Mouse (Mus musculus) adrenal gland, postnatal 14 days (tissue): Measurements from ENCODE around the gene Tnf. TPM values are rescaled to one million over a fixed set of nuclear protein-coding genes. Genes with fewer than 3 reads are reported as not detected.
A peak's percentile ranks its signal among the peaks of the same experiment; 100 is the strongest.

Experiments
- DNase-seq: peaks from one replicate; pipeline ENCODE4 v3.0.0; 2021; ENCODE audit warnings: mixed read lengths
- long read RNA-seq, 2 experiments: library from polyadenylated mRNA; stranded (forward); transcript quantifications; one replicate each; pipeline ENCODE4 v2.0.0; 2021
- total RNA-seq: library from RNA; stranded (reverse); gene quantifications from 2 replicates; pipeline ENCODE4 v1.2.3, GENCODE M21; 2021

Gene Tnf
- 0.33 and 1.4 TPM in 2 replicates for total RNA-seq
- long read RNA-seq, experiment 1, result 0 reads
- long read RNA-seq, experiment 2, result 0 reads

- peak; percentile 60 for DNase-seq
These were observed at the start of gene Tnf for GRCm38 (mm10) chr17:35201787-35202186. Tnf (minus strand) TSS chr17:35202007.

- no peak for DNase-seq
These were observed 49.4 kb upstream of the Tnf start for GRCm38 (mm10) chr17:35251162-35251719.

- no peak for DNase-seq
These were observed 48.7 kb upstream of the Tnf start for GRCm38 (mm10) chr17:35250348-35251120.

GRCm38 (mm10) chr17:35249451-35250197 lies 47.8 kb upstream of the Tnf start:
- DNase-seq, result no peak

DNA sequence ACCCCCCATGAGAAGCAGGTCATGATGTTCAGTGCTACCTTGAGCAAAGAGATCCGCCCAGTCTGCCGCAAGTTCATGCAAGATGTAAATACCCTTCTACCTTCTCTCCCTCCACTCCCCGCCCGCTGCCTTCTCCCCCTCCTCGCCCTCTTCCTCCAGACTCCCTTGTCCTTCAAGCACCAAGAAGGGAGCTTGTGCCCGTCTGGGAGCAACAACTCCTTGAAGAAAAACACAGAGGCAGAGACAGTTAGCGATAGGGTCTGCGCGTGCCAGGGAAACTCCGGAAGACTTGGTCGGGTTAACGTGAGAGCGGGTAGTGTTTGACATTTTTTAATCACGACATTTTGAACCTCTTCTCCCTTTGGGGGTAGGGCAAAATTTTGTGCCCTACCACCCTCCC lies 47.2 kb upstream of the Tnf start:
- no peak for DNase-seq

GRCm38 (mm10) chr17:35247144-35247543 lies 45.3 kb upstream of the Tnf start:
- DNase-seq, result no peak

- DNase-seq, result peak; percentile 44
These were observed 44.2 kb upstream of the Tnf start for GRCm38 (mm10) chr17:35245731-35246623.

- DNase-seq, result no peak
These were observed 43.2 kb upstream of the Tnf start for GRCm38 (mm10) chr17:35244999-35245398.

DNA sequence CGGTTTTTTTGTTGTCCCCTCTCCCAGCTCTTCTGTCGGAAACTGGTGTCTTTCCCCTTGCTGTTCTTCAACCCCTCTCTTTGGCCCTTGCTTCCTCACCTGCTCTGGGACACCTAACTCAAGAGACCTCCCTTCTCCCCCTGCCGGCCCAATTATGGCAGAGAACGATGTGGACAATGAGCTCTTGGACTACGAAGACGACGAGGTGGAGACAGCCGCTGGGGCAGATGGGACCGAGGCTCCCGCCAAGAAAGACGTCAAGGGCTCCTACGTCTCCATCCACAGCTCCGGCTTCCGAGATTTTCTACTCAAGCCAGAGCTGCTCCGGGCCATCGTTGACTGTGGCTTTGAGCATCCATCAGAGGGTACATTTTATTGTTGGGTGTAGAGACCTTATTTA lies 41.3 kb upstream of the Tnf start:
- DNase-seq, result peak; percentile 64

DNA sequence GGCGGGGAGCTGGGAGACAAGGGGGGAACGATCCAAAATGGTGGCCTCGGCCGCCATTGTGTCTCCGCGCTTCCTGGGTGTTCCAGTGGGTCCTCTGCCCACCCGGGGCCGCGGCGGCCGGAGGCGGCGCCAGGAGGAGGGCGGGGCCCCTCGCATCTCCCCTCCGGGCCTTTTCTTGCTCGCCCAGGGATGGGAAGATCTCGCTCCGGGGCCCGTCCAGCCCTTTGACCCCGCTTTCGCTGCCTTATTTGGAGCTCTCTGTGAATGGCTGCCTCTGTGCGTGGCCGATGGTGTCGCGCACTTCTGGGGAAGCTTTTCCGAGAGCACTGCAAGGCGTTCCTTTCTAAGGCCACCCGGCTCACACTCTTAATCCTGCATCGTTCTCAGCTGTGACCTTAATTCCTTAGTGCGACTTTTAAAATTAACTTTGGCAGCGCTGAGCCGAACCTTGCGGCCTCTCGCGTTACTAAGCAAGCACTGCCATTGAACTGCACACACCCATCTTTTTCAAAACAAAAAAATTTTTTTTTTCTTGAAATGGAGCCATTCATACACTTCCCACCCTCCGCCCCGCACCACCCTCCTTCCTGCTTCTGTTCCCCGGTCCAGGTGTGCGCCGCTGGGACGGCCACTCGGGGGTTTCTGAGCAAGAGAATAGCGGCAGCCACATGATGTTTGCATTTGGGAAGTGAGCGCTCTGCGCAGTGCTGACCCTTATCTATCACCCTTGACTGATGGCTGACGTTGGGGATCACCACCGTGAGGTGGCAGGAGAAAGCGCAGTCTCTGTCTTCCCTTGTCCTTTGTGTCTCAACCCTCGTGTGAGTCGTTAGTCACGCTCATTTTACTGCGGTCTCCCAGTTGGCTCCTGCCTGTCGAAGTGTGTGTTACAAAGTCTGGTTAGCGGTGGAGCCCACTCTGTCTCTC lies 40.5 kb upstream of the Tnf start:
- peak; percentile 82 for DNase-seq

DNA sequence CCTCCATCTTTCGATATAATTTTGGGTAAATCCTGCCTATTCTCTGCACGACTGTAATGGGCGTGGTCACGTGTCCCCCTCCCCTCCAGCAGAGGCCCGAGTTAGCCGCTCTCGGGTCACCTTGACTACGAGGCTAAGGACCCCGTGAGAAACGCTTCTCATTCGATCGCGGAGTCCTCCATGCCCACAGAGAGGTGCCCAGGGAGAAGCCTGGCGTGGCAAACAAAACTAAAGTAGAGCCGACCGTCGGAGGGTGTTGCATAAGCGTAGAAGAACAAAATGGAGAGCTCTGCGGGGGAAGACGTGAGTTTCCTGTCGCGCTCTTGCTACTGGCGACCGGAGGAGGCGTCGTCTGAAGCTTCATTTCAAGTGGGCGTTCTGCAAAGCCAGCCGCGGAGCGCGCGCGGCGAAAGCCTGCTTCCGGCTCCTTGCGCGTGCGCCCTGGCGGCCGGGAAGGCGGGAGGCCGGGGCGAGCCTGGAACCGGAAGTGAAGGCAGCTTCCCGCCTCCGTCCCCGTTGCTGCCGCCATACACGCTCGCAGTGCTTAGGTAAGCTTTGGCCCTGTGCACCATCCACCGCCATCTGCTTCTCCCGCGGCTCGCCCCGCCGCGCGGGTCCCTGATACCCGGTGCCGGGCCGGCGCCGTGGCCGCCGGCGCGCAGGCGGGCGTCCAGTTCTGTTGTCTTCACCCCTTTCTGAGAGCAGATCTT lies 39.7 kb upstream of the Tnf start, which contains the start of gene Ddx39b:
Gene Ddx39b (plus strand): TSS at position 442 of the 710 bp plus-strand sequence.
- peak; percentile 98 for DNase-seq

- DNase-seq, result peak; percentile 43
These were observed 38.8 kb upstream of the Tnf start for GRCm38 (mm10) chr17:35240384-35241304.

- no peak for DNase-seq
These were observed 37.9 kb upstream of the Tnf start for GRCm38 (mm10) chr17:35239700-35240099.

- DNase-seq, result no peak
These were observed 35.7 kb upstream of the Tnf start for GRCm38 (mm10) chr17:35237504-35237903.

GRCm38 (mm10) chr17:35236996-35237395 lies 35.2 kb upstream of the Tnf start:
- DNase-seq, result no peak

DNA sequence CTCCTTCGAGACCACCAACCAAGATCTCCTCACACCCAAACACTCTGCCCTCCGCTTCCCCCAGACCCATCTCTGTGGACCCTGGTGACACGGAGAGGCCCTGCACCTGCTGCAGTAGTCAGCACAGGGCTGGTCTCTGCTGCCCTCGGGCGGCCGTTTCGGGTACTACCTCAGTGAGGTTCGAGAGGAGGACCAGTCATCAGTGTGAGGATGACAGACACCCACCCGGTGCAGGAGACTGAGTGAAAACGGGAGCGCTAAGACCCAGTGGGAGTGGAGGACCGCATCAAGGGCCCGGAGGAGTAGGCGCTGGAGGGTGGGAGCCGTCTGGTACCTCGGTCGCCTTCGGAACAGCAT lies 34.6 kb upstream of the Tnf start:
- DNase-seq, result peak; percentile 98

DNA sequence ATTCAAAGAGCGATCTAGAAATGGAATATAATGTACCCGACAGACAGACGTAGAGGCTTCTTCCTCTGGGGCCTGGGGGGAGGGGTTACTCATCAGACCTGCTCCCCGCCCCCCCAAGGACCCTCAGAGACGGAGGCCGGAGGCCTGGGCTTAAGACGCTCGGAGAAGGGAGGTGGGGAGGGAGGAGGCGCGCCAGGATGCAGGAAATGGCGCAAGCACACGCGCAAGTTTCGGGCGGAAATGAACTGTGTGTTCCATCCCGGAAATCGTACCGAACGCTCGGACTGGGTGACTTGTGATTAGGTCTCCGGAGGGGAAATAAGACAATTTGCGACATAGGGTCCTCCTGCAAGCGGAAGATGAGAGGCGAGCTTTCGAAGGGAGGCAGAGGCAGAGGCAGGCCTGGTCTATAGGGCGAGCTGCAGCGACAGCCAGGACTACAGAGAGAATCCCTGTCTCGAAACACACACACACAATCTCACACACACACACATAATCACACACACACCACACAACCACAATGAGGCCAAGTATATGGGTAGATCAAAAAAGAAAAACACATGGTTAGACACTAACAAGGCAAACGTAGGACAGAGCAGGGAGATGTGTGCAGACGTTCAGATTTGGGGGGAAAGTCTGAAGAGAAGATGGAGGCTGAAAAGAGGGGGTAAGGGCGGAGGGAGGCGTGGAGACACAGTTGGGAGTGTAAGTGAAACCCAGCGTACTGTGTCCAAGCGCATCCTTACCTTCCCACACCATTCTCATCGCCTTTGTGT lies 34.0 kb upstream of the Tnf start, which contains the start of gene Nfkbil1:
Gene Nfkbil1 (minus strand): TSS at position 179 of the 776 bp plus-strand sequence.
- peak; percentile 95 for DNase-seq

DNA sequence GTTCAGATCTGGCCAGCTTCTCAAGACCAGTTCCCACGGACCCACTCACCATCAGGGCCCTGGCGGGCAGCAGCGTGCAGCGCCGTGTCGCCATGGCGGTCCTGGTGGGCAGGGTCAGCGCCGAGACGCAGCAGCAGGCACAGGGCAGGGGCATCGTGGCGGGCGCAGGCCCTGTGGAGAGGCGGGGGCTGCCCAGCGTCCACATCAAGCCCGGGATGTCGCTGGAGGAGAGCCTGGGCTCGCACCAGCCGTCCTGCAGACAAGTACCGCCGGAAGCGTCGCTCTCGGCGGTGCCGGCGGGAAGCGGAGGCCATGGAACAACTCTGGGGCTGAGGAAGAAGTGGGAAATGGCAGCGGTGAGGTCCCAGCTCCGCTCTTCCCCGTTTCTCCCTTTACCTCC lies 33.1 kb upstream of the Tnf start:
- peak; percentile 67 for DNase-seq
